Mouse (Mus musculus) C2C12 (cell line): ENCODE results near the gene Erg. TPM values are rescaled to one million over a fixed set of nuclear protein-coding genes. Genes with fewer than 3 reads are reported as not detected.

Experiments used
- H3K27me3 ChIP-seq: one replicate; pipeline ENCODE4 v1.6.1; 2011; ENCODE audit not compliant: control insufficient read depth, insufficient read depth, insufficient read length
- H3K36me3 ChIP-seq: one replicate; pipeline ENCODE4 v1.6.1; 2011; ENCODE audit not compliant: control insufficient read depth, insufficient read depth
- H3K4me3 ChIP-seq: one replicate; pipeline ENCODE4 v1.5.1; 2011; ENCODE audit warnings: mild to moderate bottlenecking, control low read depth; ENCODE audit not compliant: poor library complexity, insufficient read depth, severe bottlenecking
- H3K79me2 ChIP-seq: one replicate; pipeline ENCODE4 v1.6.1; 2011; ENCODE audit not compliant: control insufficient read depth, insufficient read depth
- H3K79me3 ChIP-seq: one replicate; pipeline ENCODE4 v1.6.1; 2011; ENCODE audit warnings: low read depth, control low read depth
- H3ac ChIP-seq: one replicate; pipeline ENCODE3; 2011; ENCODE audit warnings: low read depth; ENCODE audit not compliant: control insufficient read depth, insufficient read length
- CEBPB ChIP-seq: IDR thresholded peaks from one replicate; pipeline ENCODE4 v1.6.1; 2011; ENCODE audit warnings: low read depth, mild to moderate bottlenecking, control low read depth, moderate library complexity
- CTCF ChIP-seq: IDR thresholded peaks from one replicate; pipeline ENCODE4 v1.5.1; 2011; ENCODE audit not compliant: control insufficient read depth, insufficient read depth, insufficient read length
- FOSL1 ChIP-seq: IDR thresholded peaks from one replicate; pipeline ENCODE4 v1.8.0; 2011; ENCODE audit warnings: mild to moderate bottlenecking, low read length; ENCODE audit not compliant: poor library complexity, insufficient read depth, severe bottlenecking
- MAX ChIP-seq: IDR thresholded peaks from one replicate; pipeline ENCODE4 v1.6.1; 2011; ENCODE audit warnings: mild to moderate bottlenecking, control low read depth
- MYOD1 ChIP-seq: IDR thresholded peaks from one replicate; pipeline ENCODE4 v1.6.1; 2011; ENCODE audit warnings: low read depth; ENCODE audit not compliant: control insufficient read depth, insufficient read length
- MYOG ChIP-seq: IDR thresholded peaks from one replicate; pipeline ENCODE4 v1.6.1; 2011; ENCODE audit not compliant: control insufficient read depth, insufficient read length; ENCODE audit errors: extremely low read depth
- USF1 ChIP-seq: IDR thresholded peaks from one replicate; pipeline ENCODE4 v1.6.1; 2011; ENCODE audit warnings: low read depth, mild to moderate bottlenecking, control low read depth, moderate library complexity
- polyA plus RNA-seq: library from polyadenylated mRNA; unstranded; fragments of >200 nt; fragmentation: generic; extraction: Trizol; gene quantifications from one replicate; pipeline ENCODE4 v1.2.1, GENCODE M21; 2012; ENCODE audit warnings: missing spikeins

Erg gene
- polyA plus RNA-seq, 1 experiment = 0.05 TPM

- H3K36me3 ChIP-seq = no peaks in the 10 kb centered on the region
- no peaks in the 10 kb centered on the region for H3K79me3 ChIP-seq
- no peak for TF ChIP-seq MYOD1
- no peak for TF ChIP-seq FOSL1
- TF ChIP-seq USF1 = no peak
- TF ChIP-seq CTCF = no peak
- no peak overlapping the region for H3K4me3 ChIP-seq
- H3K27me3 ChIP-seq = peaks cover 32% of the 10 kb centered on the region
- H3ac ChIP-seq = no peak overlapping the region
- H3K79me2 ChIP-seq = no peaks in the 10 kb centered on the region
These were observed 126.1 kb downstream of the Erg start for GRCm38 (mm10) chr16:95460336-95460735.

GRCm38 (mm10) chr16:95459325-95459691, 127.1 kb downstream of the Erg start:
- TF ChIP-seq CTCF (no peak), CEBPB (no peak), MAX (no peak), MYOD1 (no peak), FOSL1 (no peak), MYOG (no peak), USF1 (no peak)
- Histone ChIP-seq H3K79me3 (no peaks in the 10 kb centered on the region), H3ac (no peak overlapping the region), H3K27me3 (peaks cover 41% of the 10 kb centered on the region), H3K79me2 (no peaks in the 10 kb centered on the region), H3K36me3 (no peaks in the 10 kb centered on the region), H3K4me3 (no peak overlapping the region)

GRCm38 (mm10) chr16:95458590-95459324, 127.6 kb downstream of the Erg start:
- H3K27me3 ChIP-seq = peaks cover 41% of the 10 kb centered on the region
- H3K79me3 ChIP-seq = no peaks in the 10 kb centered on the region
- no peaks in the 10 kb centered on the region for H3K79me2 ChIP-seq
- no peak overlapping the region for H3ac ChIP-seq
- H3K4me3 ChIP-seq = no peak overlapping the region
- H3K36me3 ChIP-seq = no peaks in the 10 kb centered on the region
- TF ChIP-seq MYOG (no peak), CTCF (no peak), FOSL1 (no peak)

- no peak overlapping the region for H3K4me3 ChIP-seq
- H3ac ChIP-seq = no peak overlapping the region
- H3K79me2 ChIP-seq = no peaks in the 10 kb centered on the region
- no peaks in the 10 kb centered on the region for H3K79me3 ChIP-seq
- peaks cover 50% of the 10 kb centered on the region for H3K27me3 ChIP-seq
- TF ChIP-seq CEBPB (no peak), MYOG (no peak), MYOD1 (no peak), CTCF (no peak), USF1 (no peak), FOSL1 (no peak), MAX (no peak)
- H3K36me3 ChIP-seq = no peaks in the 10 kb centered on the region
These were observed 129.4 kb downstream of the Erg start for GRCm38 (mm10) chr16:95457006-95457405.

- Histone ChIP-seq H3K27me3 (peaks cover 43% of the 10 kb centered on the region), H3ac (no peak overlapping the region), H3K36me3 (no peaks in the 10 kb centered on the region), H3K4me3 (no peak overlapping the region), H3K79me2 (no peaks in the 10 kb centered on the region), H3K79me3 (no peaks in the 10 kb centered on the region)
- TF ChIP-seq MYOD1 (no peak), FOSL1 (no peak), MAX (no peak), CEBPB (no peak), MYOG (no peak), CTCF (no peak), USF1 (no peak)
These were observed 130.5 kb downstream of the Erg start for GRCm38 (mm10) chr16:95455896-95456295.

- Histone ChIP-seq H3K27me3 (peaks cover 41% of the 10 kb centered on the region), H3K79me2 (no peaks in the 10 kb centered on the region), H3ac (no peak overlapping the region), H3K36me3 (no peaks in the 10 kb centered on the region), H3K4me3 (no peak overlapping the region), H3K79me3 (no peaks in the 10 kb centered on the region)
- TF ChIP-seq USF1 (no peak), MYOG (no peak), MYOD1 (no peak), FOSL1 (no peak), MAX (no peak), CTCF (no peak), CEBPB (no peak)
These were observed 130.9 kb downstream of the Erg start for GRCm38 (mm10) chr16:95455461-95455860.

- Histone ChIP-seq H3K4me3 (no peak overlapping the region), H3ac (no peak overlapping the region), H3K79me2 (no peaks in the 10 kb centered on the region), H3K27me3 (peaks cover 28% of the 10 kb centered on the region), H3K36me3 (no peaks in the 10 kb centered on the region), H3K79me3 (no peaks in the 10 kb centered on the region)
- TF ChIP-seq USF1 (no peak), FOSL1 (no peak), CTCF (no peak), MYOG (no peak), MYOD1 (no peak), MAX (no peak), CEBPB (no peak)
These were observed 134.0 kb downstream of the Erg start for GRCm38 (mm10) chr16:95452411-95452810.
